Mouse (Mus musculus) testis, adult 2 months (tissue): ENCODE measurements around the gene 2810004N23Rik. TPM values are rescaled to one million over a fixed set of nuclear protein-coding genes. Genes with fewer than 3 reads are reported as not detected.
"Not testable (repeated sequence)": the region's sequence is repeated elsewhere in the genome, so short reads cannot be mapped to it uniquely, and the experiment has no call there.

Source experiments
- H3K27ac ChIP-seq: fragments of 200-500 bp; 2 replicates; pipeline ENCODE4 v1.5.1; 2012; ENCODE audit warnings: low read depth, low read length; ENCODE audit not compliant: control insufficient read depth, insufficient read depth
- H3K27me3 ChIP-seq: fragments of 200-500 bp; 2 replicates; pipeline ENCODE4 v1.6.1; 2012; ENCODE audit warnings: mild to moderate bottlenecking, low read length, moderate library complexity; ENCODE audit not compliant: control insufficient read depth, insufficient read depth
- H3K36me3 ChIP-seq: fragments of 200-500 bp; 2 replicates; pipeline ENCODE4 v1.6.1; 2012; ENCODE audit warnings: mild to moderate bottlenecking, low read length; ENCODE audit not compliant: control insufficient read depth, insufficient read depth
- H3K4me1 ChIP-seq: fragments of 200-500 bp; 2 replicates; pipeline ENCODE4 v1.6.1; 2012; ENCODE audit warnings: low read length; ENCODE audit not compliant: control insufficient read depth, insufficient read depth
- H3K4me3 ChIP-seq: fragments of 200-500 bp; 2 replicates; pipeline ENCODE4 v1.5.1; 2012; ENCODE audit warnings: low read depth, mild to moderate bottlenecking, low read length, moderate library complexity, mixed read lengths; ENCODE audit not compliant: control insufficient read depth
- CTCF ChIP-seq: fragments of 200-500 bp; IDR thresholded peaks from 2 replicates; pipeline ENCODE4 v1.5.1; 2012; ENCODE audit warnings: low read depth, mild to moderate bottlenecking, inconsistent platforms, low read length, moderate library complexity; ENCODE audit not compliant: control insufficient read depth, insufficient read depth, insufficient replicate concordance
- POLR2A ChIP-seq: fragments of 200-500 bp; IDR thresholded peaks from 2 replicates; pipeline ENCODE4 v1.6.1; 2012; ENCODE audit warnings: low read depth, mild to moderate bottlenecking, inconsistent platforms, low read length, moderate library complexity; ENCODE audit not compliant: control insufficient read depth
- polyA plus RNA-seq: library from polyadenylated mRNA; depleted of rRNA; stranded (reverse); fragments of >200 nt; gene quantifications from 2 replicates; pipeline ENCODE4 v1.2.3, GENCODE M21; 2012

The 2810004N23Rik gene
- polyA plus RNA-seq, 1 experiment, result 9.5 TPM

DNA sequence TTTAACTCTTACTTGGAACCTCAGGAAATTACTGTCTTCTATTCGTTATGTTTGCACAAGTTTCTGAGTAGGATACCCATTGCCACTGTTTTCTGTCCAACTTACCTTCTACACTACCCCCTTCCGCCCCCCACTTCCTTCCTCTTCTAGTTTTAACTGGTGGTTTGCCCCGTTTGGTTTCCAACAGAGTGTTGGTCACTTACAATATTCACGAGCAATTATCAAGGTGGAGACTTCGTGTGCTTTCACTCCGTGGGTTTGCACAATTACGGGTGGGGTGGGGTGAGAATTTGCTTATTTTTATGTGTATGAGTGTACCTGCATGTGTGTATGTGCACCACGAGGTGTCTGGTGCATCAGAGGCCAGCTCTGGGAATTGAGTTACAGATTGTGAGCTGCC lies 809 bp upstream of the 2810004N23Rik start:
- Histone ChIP-seq H3K27ac (no peak overlapping the region; the same call in 1 of the 2 replicates), H3K36me3 (no peaks in the 10 kb centered on the region; the same call in 1 of the 2 replicates)

GRCm38 (mm10) chr8:124863163-124863677 lies 300 bp upstream of the 2810004N23Rik start:
- H3K27ac ChIP-seq, result peak overlapping the region; percentile 91
- TF ChIP-seq CTCF (no peak), POLR2A (0 out of 2 replicates have a peak, but pooled peaks have one; percentile 10)
- no peaks in the 10 kb centered on the region for H3K27me3 ChIP-seq
- H3K36me3 ChIP-seq, result no peaks in the 10 kb centered on the region; the same call in 1 of the 2 replicates
- H3K4me3 ChIP-seq, result peak overlapping the region; percentile 94
- no peaks in the 10 kb centered on the region for H3K4me1 ChIP-seq

More for the DNA sequence above, 809 bp upstream of the 2810004N23Rik start:
- no peaks in the 10 kb centered on the region for H3K27me3 ChIP-seq
- TF ChIP-seq POLR2A (no peak), CTCF (no peak)
- H3K4me1 ChIP-seq, result no peaks in the 10 kb centered on the region
- peak overlapping the region; percentile 94 for H3K4me3 ChIP-seq

DNA sequence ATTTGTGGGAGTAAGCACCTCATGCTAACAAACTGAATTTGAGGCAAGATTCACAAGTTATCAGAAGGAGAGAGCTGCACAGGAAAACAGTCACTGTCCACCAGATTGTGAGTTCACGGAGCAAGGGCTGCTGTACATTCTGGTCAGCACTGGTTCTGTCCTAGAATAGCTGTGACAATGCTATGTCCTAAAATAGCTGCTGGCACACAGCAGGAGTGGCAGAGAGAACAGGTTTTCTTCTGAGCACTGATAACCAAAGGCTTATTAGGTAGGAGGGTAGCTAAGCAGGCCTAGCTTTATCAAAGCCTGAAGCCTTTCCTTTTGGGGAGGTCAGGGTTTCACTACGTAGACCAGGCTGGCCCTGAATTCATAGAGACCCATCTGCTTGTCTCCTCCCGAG lies 2.7 kb downstream of the 2810004N23Rik start:
- no peaks in the 10 kb centered on the region for H3K4me1 ChIP-seq
- no peak for TF ChIP-seq CTCF
- no peak for TF ChIP-seq POLR2A
- no peaks in the 10 kb centered on the region for H3K27me3 ChIP-seq
- no peaks in the 10 kb centered on the region; the same call in 1 of the 2 replicates for H3K36me3 ChIP-seq
- H3K4me3 ChIP-seq, result no peak overlapping the region
- H3K27ac ChIP-seq, result no peak overlapping the region

DNA sequence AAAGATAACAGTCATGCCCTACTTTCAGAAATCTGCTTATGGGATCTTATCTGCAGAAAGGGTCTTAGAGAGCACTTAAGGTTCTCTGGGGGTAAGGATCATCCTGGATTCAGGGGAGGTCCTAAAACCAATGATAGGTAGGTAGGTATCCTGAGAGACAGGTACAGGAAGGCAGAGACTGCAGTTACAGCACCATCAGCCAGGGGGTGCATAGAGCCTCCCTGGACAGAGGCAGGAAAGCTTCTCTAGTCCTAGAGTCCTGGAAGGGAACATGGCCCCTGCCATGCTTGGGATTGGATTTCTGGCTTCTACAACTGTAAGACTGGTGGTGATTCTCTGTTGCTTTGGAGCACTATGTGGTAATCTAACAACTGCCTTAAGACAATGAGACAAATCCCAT lies 3.5 kb downstream of the 2810004N23Rik start:
- no peaks in the 10 kb centered on the region; the same call in 1 of the 2 replicates for H3K36me3 ChIP-seq

DNA sequence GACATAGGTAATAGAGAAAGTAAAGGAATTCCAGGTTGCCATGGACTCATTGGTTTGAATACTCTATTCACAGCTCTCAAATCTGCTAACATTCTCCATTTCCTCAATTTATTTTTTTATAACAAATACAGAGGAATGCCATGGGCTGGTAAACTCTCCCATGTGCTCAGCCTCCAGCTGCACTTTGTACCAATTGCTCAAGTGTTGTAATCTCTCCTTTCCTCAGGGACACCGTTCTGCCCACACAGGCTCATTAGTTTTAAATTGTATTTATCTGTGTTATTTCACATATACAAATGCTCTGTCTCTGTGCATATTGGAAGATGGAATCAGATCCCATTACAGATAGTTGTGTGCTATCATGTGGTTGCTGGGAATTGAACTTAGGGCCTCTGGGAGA lies 9.4 kb downstream of the 2810004N23Rik start:
- H3K36me3 ChIP-seq, result no peaks in the 10 kb centered on the region
- TF ChIP-seq CTCF (no peak), POLR2A (no peak)
- H3K27ac ChIP-seq, result no peak overlapping the region
- H3K4me3 ChIP-seq, result no peak overlapping the region
- no peaks in the 10 kb centered on the region for H3K4me1 ChIP-seq
- no peaks in the 10 kb centered on the region for H3K27me3 ChIP-seq

More for the DNA sequence above, 3.5 kb downstream of the 2810004N23Rik start:
- Histone ChIP-seq H3K27ac (no peak overlapping the region), H3K27me3 (no peaks in the 10 kb centered on the region), H3K4me1 (no peaks in the 10 kb centered on the region), H3K4me3 (no peak overlapping the region)
- TF ChIP-seq POLR2A, result no peak
- peak; percentile 40; the same call in 1 of the 2 replicates for TF ChIP-seq CTCF

- no peak overlapping the region for H3K4me3 ChIP-seq
- H3K27me3 ChIP-seq, result no peaks in the 10 kb centered on the region
- H3K36me3 ChIP-seq, result no peaks in the 10 kb centered on the region; the same call in none of the 2 replicates
- TF ChIP-seq POLR2A (no peak), CTCF (no peak)
- no peak overlapping the region for H3K27ac ChIP-seq
- H3K4me1 ChIP-seq, result no peaks in the 10 kb centered on the region
These were observed 17.3 kb downstream of the 2810004N23Rik start for GRCm38 (mm10) chr8:124845573-124845972.

DNA sequence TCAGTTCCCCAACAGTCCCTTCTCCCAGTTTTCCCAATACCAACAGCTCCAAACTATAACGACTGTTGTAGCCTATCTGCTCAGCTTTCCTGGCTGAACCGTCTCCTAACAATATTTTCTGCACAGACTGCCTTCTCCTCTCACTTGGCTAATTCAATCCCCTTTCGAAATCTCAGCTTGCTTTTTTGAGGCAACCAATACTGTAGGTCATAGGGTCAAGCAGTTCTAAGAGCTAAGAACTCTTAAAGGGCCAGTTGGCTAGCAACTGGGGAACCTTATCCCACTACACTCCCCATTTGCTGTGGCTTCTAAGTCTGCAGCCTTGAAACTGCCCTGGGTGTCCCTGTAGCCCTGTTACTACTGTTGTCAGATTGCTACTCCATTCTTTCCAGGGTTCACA lies 17.8 kb downstream of the 2810004N23Rik start:
- no peaks in the 10 kb centered on the region; the same call in none of the 2 replicates for H3K36me3 ChIP-seq

DNA sequence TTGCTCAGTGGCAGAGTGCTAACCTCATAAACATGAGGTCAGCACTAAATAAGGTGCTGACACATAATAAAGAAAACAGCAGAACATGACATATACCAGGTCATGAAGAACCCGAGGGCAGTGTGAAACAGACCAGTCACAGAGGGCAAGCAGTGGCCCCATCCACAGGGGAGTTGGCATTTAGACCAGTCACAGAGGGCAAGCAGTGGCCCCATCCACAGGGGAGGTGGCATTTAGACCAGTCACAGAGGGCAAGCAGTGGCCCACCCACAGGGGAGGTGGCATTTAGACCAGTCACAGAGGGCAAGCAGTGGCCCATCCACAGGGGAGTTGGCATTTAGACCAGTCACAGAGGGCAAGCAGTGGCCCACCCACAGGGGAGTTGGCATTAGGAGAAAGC lies 20.0 kb downstream of the 2810004N23Rik start:
- not testable (repeated sequence) for H3K36me3 ChIP-seq, H3K27ac ChIP-seq, H3K4me3 ChIP-seq

More for the DNA sequence above, 17.8 kb downstream of the 2810004N23Rik start:
- H3K4me3 ChIP-seq, result no peak overlapping the region
- TF ChIP-seq CTCF (no peak), POLR2A (no peak)
- H3K4me1 ChIP-seq, result no peaks in the 10 kb centered on the region
- H3K27me3 ChIP-seq, result no peaks in the 10 kb centered on the region
- H3K27ac ChIP-seq, result no peak overlapping the region

More for the DNA sequence above, 20.0 kb downstream of the 2810004N23Rik start:
- H3K27me3 ChIP-seq, H3K4me1 ChIP-seq: not testable (repeated sequence)
